Mouse (Mus musculus): ENCODE data around the gene Epgn. TPM values are rescaled to one million over a fixed set of nuclear protein-coding genes. Genes with fewer than 3 reads are reported as not detected.

Gene Epgn
- polyA plus RNA-seq, 3 experiments from 2014 or later: not detected

Other genes with a start within 250 kb of the Epgn start
- gene Cxcl3, start 241.4 kb upstream of the Epgn start, polyA plus RNA-seq (2017; shearing (Covaris generic)): 1 to 10 TPM in 1 of 3 experiments, not detected in 2; 1.5 TPM
- not detected for gene Cxcl15, start 232.9 kb upstream of the Epgn start, polyA plus RNA-seq (2017; shearing (Covaris generic))
- not detected for gene Cxcl1, start 136.2 kb upstream of the Epgn start, polyA plus RNA-seq (2017; shearing (Covaris generic))
- gene Cxcl2, start 123.6 kb upstream of the Epgn start, polyA plus RNA-seq (2017; shearing (Covaris generic)): under 1 TPM in 1 of 3 experiments, not detected in 2; 0.92 TPM
- gene Mthfd2l, start 96.3 kb upstream of the Epgn start, polyA plus RNA-seq (2017; shearing (Covaris generic)): 1 to 10 TPM in 2 of 3 experiments, under 1 TPM in 1; 0.80 to 2.3 (median 1.3) TPM
- gene Ereg, start 47.2 kb downstream of the Epgn start, polyA plus RNA-seq (2017; shearing (Covaris generic)): not detected
- gene Areg, start 112.1 kb downstream of the Epgn start, polyA plus RNA-seq (2017; shearing (Covaris generic)): 1 to 10 TPM; 1.6 to 3.6 (median 2.0) TPM